Mouse (Mus musculus): Measurements from ENCODE around the gene Crebrf. TPM values are rescaled to one million over a fixed set of nuclear protein-coding genes. Genes with fewer than 3 reads are reported as not detected.

The Crebrf gene
- total and polyA plus RNA-seq, 3 experiments, result 5.8 to 8.1 (median 6.8) TPM

- Histone ChIP-seq H3K4me2 (ENCODE audit: insufficient read depth, low read depth, poor library complexity, severe bottlenecking) (peak overlapping the region; percentile 90), H3K4me1 (ENCODE audit: control insufficient read depth in 1 of 2, insufficient read depth in 2 of 2) (peaks cover 15 to 53% of the 10 kb centered on the region in 2 experiments), H3K79me2 (replicated peaks; ENCODE audit: control insufficient read depth, extremely low read depth, insufficient read depth, poor library complexity, severe bottlenecking) (peaks cover 10% of the 10 kb centered on the region; the same call in 1 of the 2 replicates), H3K9me3 (replicated peaks; ENCODE audit: low read length) (no peaks in the 10 kb centered on the region), H3K4me3 (replicated peaks in 1 of 3; ENCODE audit: low read depth in 2 of 3, low read length in 2 of 3, poor library complexity in 1 of 3) (peak overlapping the region in 1 of 3 experiments; percentile 31), H3K9ac (ENCODE audit: insufficient read depth, low read depth) (no peak overlapping the region; the same call in 1 of the 2 replicates), H3K27me3 (replicated peaks) (no peaks in the 10 kb centered on the region), H3K36me3 (replicated peaks in 1 of 2; ENCODE audit: control insufficient read depth in 1 of 2, insufficient read depth in 1 of 2, low read length in 1 of 2) (peaks cover 0 to 1% of the 10 kb centered on the region in 2 experiments), H3K27ac (ENCODE audit: insufficient read depth, low read depth) (peak overlapping the region; percentile 71)
- TF ChIP-seq IRF4 (IDR thresholded peaks at IDR 0.05; ENCODE audit: low read depth, low read length) (peak; percentile 93), EP300 (IDR thresholded peaks at IDR 0.05; ENCODE audit: low read length) (peak; percentile 88), ZC3H11A (IDR thresholded peaks at IDR 0.05; ENCODE audit: low read depth, low read length) (no peak), TCF12 (IDR thresholded peaks at IDR 0.05; ENCODE audit: low read depth, low read length) (peak; percentile 69; the same call in 1 of the 2 replicates), POLR2A (IDR thresholded peaks at IDR 0.05; ENCODE audit: low read depth, low read length) (0 out of 2 replicates have a peak, but pooled peaks have one; percentile 24), NRF1 (IDR thresholded peaks at IDR 0.05; ENCODE audit: low read depth, low read length) (no peak), CHD2 (IDR thresholded peaks at IDR 0.05; ENCODE audit: low read length) (no peak), MAFK (IDR thresholded peaks at IDR 0.05; ENCODE audit: insufficient replicate concordance, low read length) (no peak), UBTF (IDR thresholded peaks at IDR 0.05; ENCODE audit: low read depth, low read length) (no peak), RCOR1 (conservative IDR thresholded peaks at IDR 0.05; ENCODE audit: low read depth, low read length) (no peak), NELFE (IDR thresholded peaks at IDR 0.05; ENCODE audit: low read depth, low read length) (no peak), MYC (IDR thresholded peaks at IDR 0.05; ENCODE audit: low read depth, low read length) (no peak), ETS1 (conservative IDR thresholded peaks at IDR 0.05; ENCODE audit: low read depth, low read length) (peak; percentile 4; the same call in 1 of the 2 replicates), USF2 (conservative IDR thresholded peaks at IDR 0.05; ENCODE audit: low read depth, low read length) (no peak), JUN (IDR thresholded peaks at IDR 0.05; ENCODE audit: insufficient read depth, low read depth, low read length) (no peak), MAX (IDR thresholded peaks at IDR 0.05; ENCODE audit: low read length) (no peak), PAX5 (IDR thresholded peaks at IDR 0.05; ENCODE audit: low read length) (no peak), GABPA (IDR thresholded peaks at IDR 0.05; ENCODE audit: insufficient replicate concordance, low read depth, low read length) (no peak), KAT2A (IDR thresholded peaks at IDR 0.05; ENCODE audit: insufficient replicate concordance, low read length) (no peak), HCFC1 (IDR thresholded peaks at IDR 0.05; ENCODE audit: low read depth, low read length) (no peak), MXI1 (IDR thresholded peaks at IDR 0.05; ENCODE audit: low read depth, low read length) (no peak), MAZ (IDR thresholded peaks at IDR 0.05; ENCODE audit: low read depth, low read length) (no peak), ELF1 (IDR thresholded peaks at IDR 0.05; ENCODE audit: low read depth, low read length) (no peak), ZMIZ1 (IDR thresholded peaks at IDR 0.05; ENCODE audit: low read depth, low read length) (no peak), RAD21 (IDR thresholded peaks at IDR 0.05; ENCODE audit: low read depth, low read length) (no peak), SMC3 (IDR thresholded peaks at IDR 0.05; ENCODE audit: low read depth, low read length) (no peak), ZNF384 (IDR thresholded peaks at IDR 0.05; ENCODE audit: low read depth, low read length) (no peak), CTCF (conservative IDR thresholded peaks at IDR 0.05 in 1 of 2, IDR thresholded peaks at IDR 0.05 in 1 of 2; ENCODE audit: low read depth in 2 of 2, low read length in 2 of 2) (no peak), MEF2A (IDR thresholded peaks at IDR 0.05; ENCODE audit: borderline replicate concordance, low read depth, low read length) (no peak), USF1 (IDR thresholded peaks at IDR 0.05; ENCODE audit: low read depth, low read length) (no peak), SIN3A (IDR thresholded peaks at IDR 0.05; ENCODE audit: low read length) (0 out of 2 replicates have a peak, but pooled peaks have one; percentile 31), JUND (conservative IDR thresholded peaks at IDR 0.05; ENCODE audit: low read depth, low read length) (0 out of 2 replicates have a peak, but pooled peaks have one; percentile 62), ZKSCAN1 (IDR thresholded peaks at IDR 0.05; ENCODE audit: borderline replicate concordance, low read depth, low read length) (no peak), POLR2AphosphoS2 (IDR thresholded peaks at IDR 0.05; ENCODE audit: low read depth, low read length) (no peak), TBP (conservative IDR thresholded peaks at IDR 0.05; ENCODE audit: low read depth, low read length) (no peak), BHLHE40 (IDR thresholded peaks at IDR 0.05; ENCODE audit: low read depth, low read length) (no peak), CHD1 (IDR thresholded peaks at IDR 0.05; ENCODE audit: low read depth, low read length) (no peak; the same call in 1 of the 2 replicates), E2F4 (IDR thresholded peaks at IDR 0.05; ENCODE audit: insufficient replicate concordance, low read depth, low read length) (no peak)
- dilution Hi-C loops (cut with MboI; ENCODE audit: extremely low pct_ligation_motif_present, extremely low pct_unique_long_range_greater_than_20kb, low sequenced_read_pairs) (no loop called here), in situ Hi-C loops (cut with MboI; ENCODE audit: low pct_ligation_motif_present, low pct_unique_long_range_greater_than_20kb, low sequenced_read_pairs) (loop anchor here (10.0 kb wide), 1 partner anchor 58 kb away; the partner anchor contains the start of gene Bnip1)
- DNase-seq (ENCODE audit: extremely low read depth), result peak; percentile 52
Observed at GRCm38 (mm10) chr17:26726674-26727073, 11.2 kb downstream of the Crebrf start.

Measured in CH12.LX (cell line).